Mouse (Mus musculus): ENCODE data around the gene Galnt15.

GRCm38 (mm10) chr14:32000941-32001340 is 27.8 kb upstream of the Galnt15 start:
- TF ChIP-seq CTCF (conservative IDR thresholded peaks at IDR 0.05; ENCODE audit: insufficient read depth, insufficient read length, low read depth, low read length) = no peak
- TF ChIP-seq POLR2A (IDR thresholded peaks at IDR 0.05; ENCODE audit: low read depth, low read length) = no peak

Data from kidney, adult 2 months (tissue).